Mouse (Mus musculus) cerebellum, adult 9-10 months (tissue): ENCODE data around the gene Tnfrsf17.
A peak's percentile ranks its signal among the peaks of the same experiment; 100 is the strongest.
"Not testable (repeated sequence)": the region's sequence is repeated elsewhere in the genome, so short reads cannot be mapped to it uniquely, and the experiment has no call there.

ENCODE experiments used
- DNase-seq: peaks from one replicate; pipeline ENCODE4 v3.0.0; 2022

Gene Tnfrsf17

DNA sequence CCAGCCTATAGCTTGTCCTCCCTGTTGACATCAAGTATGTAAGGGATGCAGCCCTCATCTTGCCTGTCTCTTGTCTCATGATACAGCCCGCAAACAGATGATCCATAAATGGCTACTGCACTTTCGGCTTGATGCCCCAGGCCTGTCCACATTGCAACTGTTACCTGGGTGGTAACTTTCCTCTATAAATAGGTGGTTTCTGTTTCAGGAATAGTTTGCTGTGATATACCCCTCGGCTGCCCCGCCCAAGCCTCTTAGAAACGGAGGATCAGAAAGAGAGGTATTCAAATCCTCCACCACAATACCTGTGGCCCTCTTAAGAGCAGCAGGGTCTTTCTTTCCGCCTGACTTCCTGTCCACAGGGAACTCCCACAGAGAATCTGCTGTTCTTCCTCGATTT lies at the start of gene Tnfrsf17:
Gene Tnfrsf17, plus strand, starts transcription at position 301 of the 400 bp plus-strand sequence.
- no peak for DNase-seq

- DNase-seq = no peak
Observed at GRCm38 (mm10) chr16:11266556-11266955, 47.1 kb upstream of the Tnfrsf17 start.

- DNase-seq = no peak
Observed at GRCm38 (mm10) chr16:11269808-11270207, 43.8 kb upstream of the Tnfrsf17 start.

DNA sequence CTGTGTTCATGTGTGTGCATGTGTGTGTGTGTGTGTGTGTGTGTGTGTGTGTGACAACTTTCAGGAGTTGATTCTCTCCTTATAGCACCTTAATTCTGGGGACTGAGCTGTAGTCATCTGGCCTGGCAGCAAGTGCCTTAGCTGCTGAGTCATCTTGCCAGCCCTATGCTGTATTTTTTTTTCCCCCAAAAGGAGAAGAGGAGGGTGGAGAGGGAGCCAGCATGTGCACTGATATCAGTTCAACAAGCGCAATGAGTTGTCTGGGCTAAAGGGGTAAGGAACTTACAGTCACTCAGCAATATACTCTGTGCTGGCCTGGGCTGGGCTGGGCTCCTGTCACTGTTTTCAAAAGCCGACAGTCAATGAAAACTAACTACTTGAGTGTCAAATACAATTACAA lies 43.0 kb upstream of the Tnfrsf17 start:
- DNase-seq = no peak

GRCm38 (mm10) chr16:11271073-11271472 lies 42.5 kb upstream of the Tnfrsf17 start:
- no peak for DNase-seq

DNA sequence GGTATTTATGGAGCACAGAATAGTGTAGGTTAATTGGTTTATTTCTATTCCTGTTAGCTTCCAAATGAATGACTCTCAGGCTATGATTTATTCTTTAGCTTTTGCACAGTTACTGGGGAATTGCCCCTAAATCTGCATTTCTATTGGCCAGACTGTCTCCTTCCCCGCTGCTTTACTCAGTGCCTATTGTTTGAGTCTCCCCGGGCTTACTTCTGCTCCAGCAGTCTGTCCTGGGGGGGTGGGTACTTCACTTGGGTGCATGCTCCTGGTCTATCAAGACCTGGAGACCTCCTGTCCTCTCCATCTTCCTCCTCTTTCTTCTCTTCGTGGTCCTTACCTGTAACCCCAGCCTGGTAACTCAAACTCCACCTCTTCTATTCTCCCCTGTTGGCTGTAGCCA lies 36.7 kb upstream of the Tnfrsf17 start:
- no peak for DNase-seq

GRCm38 (mm10) chr16:11278778-11279177 lies 34.8 kb upstream of the Tnfrsf17 start:
- DNase-seq = no peak

- no peak for DNase-seq
Observed at GRCm38 (mm10) chr16:11282655-11283232, 30.9 kb upstream of the Tnfrsf17 start.

- no peak for DNase-seq
Observed at GRCm38 (mm10) chr16:11284881-11285280, 28.7 kb upstream of the Tnfrsf17 start.

- no peak for DNase-seq
Observed at GRCm38 (mm10) chr16:11285949-11286348, 27.7 kb upstream of the Tnfrsf17 start.

DNA sequence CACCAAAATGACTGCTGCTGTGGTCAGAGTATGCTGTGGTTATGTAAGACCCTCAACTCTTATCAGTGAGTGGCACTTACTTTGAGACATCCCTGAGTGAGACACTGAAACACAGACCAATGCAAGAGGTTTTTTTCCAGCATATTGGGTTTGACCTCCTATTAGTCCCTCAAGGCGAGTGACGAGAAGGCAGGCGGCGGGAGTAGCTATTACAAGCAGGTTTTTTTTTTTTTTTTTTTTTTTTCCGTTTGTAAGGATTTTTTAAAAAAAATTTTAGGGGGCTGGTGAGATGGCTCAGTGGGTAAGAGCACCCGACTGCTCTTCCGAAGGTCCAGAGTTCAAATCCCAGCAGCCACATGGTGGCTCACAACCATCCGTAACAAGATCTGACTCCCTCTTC lies 24.7 kb upstream of the Tnfrsf17 start:
- DNase-seq = not testable (repeated sequence)

GRCm38 (mm10) chr16:11295583-11295982 lies 18.0 kb upstream of the Tnfrsf17 start:
- not testable (repeated sequence) for DNase-seq

- not testable (repeated sequence) for DNase-seq
Observed at GRCm38 (mm10) chr16:11297700-11298099, 15.9 kb upstream of the Tnfrsf17 start.

GRCm38 (mm10) chr16:11303741-11304140 lies 9.9 kb upstream of the Tnfrsf17 start:
- no peak for DNase-seq

DNA sequence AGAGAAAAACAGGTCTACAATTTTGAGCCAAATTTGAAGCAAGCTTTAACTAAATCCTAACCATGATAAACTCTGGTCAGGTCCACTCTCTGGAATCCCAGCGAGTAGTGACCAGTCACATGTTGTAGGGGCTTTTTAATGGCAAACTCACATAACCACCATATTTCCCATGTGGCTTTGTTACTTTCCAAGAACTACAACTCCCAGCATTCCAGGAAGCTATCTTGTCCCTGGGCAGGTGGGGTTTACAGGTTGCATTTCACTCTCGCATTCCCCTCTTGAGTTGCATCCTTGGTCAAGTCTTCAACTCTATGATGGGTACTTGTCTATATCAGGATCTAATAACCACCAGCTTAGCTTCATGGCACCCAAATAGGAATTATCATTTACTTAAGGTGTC lies 8.1 kb upstream of the Tnfrsf17 start:
- no peak for DNase-seq

DNA sequence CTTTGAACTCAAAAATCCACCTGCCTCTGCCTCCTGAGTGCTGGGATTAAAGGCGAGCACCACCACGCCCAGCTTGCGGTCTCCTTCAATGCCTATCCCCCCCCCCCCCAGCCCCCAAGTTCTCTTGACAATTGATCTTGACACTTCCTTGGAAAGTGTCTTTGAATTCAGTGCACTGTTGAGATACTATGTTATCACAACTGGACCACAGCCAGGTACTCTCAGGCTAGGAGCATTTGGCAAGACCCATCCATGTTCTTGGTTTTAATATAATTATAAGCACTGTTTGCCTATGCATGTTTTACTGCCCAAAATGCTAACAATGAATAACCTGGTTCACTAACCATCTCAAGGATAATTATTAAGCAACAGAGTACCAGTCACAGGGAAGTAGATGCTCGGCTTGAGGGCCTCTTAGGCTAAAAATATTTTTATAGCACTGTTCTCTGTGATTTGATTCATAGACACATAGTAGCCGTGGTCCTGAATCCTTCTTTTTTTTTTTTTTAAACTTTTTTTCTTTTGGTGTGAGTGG lies 2.2 kb downstream of the Tnfrsf17 start:
- no peak for DNase-seq

GRCm38 (mm10) chr16:11316748-11317147 lies 3.1 kb downstream of the Tnfrsf17 start:
- DNase-seq = no peak

DNA sequence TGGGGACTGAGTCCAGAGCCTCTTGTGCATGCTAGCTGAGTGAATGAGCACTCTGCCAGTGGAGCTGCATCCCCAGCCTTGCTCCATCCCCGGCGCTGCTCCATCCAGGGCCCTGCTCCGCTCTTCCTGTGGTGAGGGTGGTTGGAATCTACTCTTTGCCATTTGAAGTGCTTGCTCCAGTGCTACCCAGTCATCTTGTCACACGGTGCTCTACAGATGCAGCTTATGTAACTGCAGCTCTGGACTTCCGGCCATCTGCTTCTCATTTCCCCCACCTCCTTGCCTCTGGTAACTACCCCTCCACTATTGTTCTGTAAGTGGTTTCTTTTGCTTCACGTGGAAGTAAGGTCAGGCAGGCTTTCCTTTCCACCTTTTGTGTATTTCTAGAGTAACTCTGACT lies 3.7 kb downstream of the Tnfrsf17 start:
- no peak for DNase-seq

- DNase-seq = peak; percentile 97
Observed at GRCm38 (mm10) chr16:11322409-11323323, 9.1 kb downstream of the Tnfrsf17 start, which contains the start of gene Snx29. Snx29 (plus strand) TSS chr16:11322908.

- DNase-seq = peak; percentile 30
Observed at GRCm38 (mm10) chr16:11323324-11324051, 9.9 kb downstream of the Tnfrsf17 start.

- DNase-seq = no peak
Observed at GRCm38 (mm10) chr16:11330081-11330800, 16.6 kb downstream of the Tnfrsf17 start.

DNA sequence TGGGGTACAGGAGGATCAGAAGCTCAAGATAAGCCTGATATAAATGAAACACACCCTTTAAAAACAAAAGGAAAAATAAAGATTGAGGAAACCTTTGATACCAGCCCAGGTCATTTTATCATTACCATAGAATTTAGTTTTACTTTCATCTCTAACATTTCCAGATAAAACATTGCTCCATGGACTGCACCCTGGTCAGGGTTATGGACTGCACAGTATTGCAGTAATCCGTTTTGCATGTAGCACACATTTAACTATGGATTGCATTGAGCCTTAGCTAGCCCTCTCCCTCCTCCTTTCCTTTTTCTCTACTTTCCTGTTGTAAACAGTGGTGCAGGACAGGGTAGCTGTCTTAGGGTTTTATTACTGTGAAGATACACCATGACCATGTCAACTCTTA lies 17.4 kb downstream of the Tnfrsf17 start:
- no peak for DNase-seq
